Mouse (Mus musculus): ENCODE measurements at regions not wholly inside any gene's neighbourhood (a gene's known extent, or its start where the extent isn't known, plus 50 kb on each side); places are given as distances from the start of the nearest gene placed in this dataset.

DNA sequence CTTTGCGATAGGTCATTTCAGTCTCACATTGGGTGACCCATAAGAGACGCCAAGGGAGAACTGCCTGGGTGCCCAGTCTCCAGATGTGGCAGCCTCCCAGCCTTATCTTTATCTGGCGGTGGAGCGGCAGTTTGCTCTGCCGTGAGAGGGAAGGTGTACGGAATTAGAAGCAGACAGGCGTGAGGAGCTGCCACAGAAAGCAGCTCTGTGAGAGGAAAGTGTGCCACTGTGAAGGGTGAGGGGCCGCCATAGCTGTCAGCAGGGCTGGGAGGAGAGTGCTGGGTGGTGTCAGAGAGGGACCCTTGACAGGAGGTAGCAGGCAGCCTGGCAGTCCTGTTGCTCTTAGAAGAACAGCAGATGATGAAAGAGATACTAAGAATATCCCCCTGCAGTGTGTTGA, 375.0 kb downstream of the Cdh26 start:
- DNase-seq (ENCODE audit: low spot score in 2 of 2), result no peak

- DNase-seq (ENCODE audit: low spot score in 2 of 2), result no peak
Measured at GRCm38 (mm10) chr2:178821552-178821951, 391.2 kb downstream of the Cdh26 start.

- no peak for DNase-seq (ENCODE audit: low spot score in 2 of 2)
Measured at GRCm38 (mm10) chr2:178830313-178830712, 400.0 kb downstream of the Cdh26 start.

- no peak for DNase-seq (ENCODE audit: low spot score in 2 of 2)
Measured at GRCm38 (mm10) chr2:178834986-178835385, 404.7 kb downstream of the Cdh26 start.

DNA sequence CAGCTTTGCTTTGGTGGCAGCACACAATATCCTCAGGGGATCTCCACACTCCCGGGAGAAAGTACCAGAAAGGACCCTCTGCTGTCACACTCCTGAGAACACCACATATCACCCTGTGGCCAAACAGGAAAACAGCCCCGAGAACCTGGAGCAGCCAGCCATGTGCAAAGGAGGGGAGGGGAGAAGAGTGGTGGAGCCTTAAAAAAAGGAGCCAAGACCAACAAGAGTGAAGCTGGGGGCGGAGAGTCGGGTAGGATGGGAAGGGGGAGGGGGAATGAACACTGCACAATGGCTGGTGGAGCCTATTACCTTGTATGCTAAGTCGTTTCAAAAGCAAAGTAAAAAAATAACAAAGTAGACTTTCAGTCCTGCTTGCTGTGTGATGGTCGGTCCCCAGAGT, 408.2 kb downstream of the Cdh26 start:
- no peak for DNase-seq (ENCODE audit: low spot score in 2 of 2)

GRCm38 (mm10) chr2:178840975-178841374, 410.6 kb downstream of the Cdh26 start:
- peak; percentile 34 to 58 for DNase-seq (ENCODE audit: low spot score in 2 of 2)

DNA sequence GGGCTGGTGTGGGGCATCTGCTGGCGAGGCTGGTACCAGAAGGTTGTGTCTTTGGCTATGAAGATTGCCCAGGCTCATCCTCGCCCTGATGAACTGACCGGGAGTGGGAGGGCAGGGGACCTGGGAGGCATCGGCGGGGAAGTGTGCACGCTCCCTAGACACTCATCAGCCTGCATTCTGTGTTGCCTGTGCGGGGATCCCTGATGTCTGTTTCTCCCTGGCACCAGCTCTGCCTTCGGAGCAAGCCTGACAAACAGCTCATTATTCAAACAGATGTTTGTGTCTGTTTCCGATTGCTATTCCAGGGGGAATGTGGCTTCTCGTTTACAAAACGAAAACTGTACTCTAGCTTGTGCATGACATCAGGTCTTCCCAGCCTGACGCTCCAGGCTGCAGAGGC, 412.3 kb downstream of the Cdh26 start:
- DNase-seq (ENCODE audit: low spot score in 2 of 2), result no peak

GRCm38 (mm10) chr2:178843458-178843857, 413.1 kb downstream of the Cdh26 start:
- no peak for DNase-seq (ENCODE audit: low spot score in 2 of 2)

DNA sequence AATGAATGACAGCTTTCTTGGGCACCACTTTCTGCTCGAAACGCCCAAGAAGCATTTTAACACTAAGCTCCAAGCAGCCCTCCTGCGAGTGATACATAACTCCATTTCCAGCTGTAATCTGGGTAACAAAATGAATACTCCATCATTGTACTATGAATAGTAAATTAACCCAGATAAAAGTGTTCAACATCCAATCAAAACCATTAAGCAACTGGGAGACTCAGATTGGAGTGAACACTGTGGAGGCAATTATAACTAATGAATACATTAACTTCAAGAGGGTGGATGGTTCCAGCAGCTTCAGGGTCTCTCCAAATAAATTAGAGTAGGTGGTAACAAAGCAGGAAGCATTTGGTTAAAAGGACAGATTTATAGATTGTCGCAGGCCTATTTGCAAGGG, 414.2 kb downstream of the Cdh26 start:
- no peak for DNase-seq (ENCODE audit: low spot score in 2 of 2)

DNA sequence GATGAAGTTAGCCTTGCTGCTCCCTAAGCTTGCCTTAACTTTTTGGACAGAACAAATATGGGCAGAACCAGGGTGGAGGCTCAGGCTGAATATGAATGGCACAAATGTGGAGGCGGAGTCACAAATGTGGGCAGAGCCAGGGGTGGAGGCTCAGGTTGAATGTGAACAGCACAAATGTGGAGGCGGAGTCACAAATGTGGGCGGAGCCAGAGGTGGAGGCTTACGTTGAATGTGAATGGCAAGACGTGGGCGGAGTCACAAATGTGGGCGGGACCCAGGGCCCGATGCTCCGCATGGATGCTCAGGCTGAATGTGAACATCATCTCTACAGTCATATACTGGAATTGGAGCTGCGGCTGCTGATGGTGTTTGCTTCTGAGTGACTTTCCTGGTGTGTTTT, 420.0 kb downstream of the Cdh26 start:
- DNase-seq (ENCODE audit: low spot score in 2 of 2), result no peak

- no peak for DNase-seq (ENCODE audit: low spot score in 2 of 2)
Measured at GRCm38 (mm10) chr2:178850769-178851168, 420.4 kb downstream of the Cdh26 start.

GRCm38 (mm10) chr2:178854012-178854411, 423.7 kb downstream of the Cdh26 start:
- DNase-seq (ENCODE audit: low spot score in 2 of 2), result no peak

- no peak for DNase-seq (ENCODE audit: low spot score in 2 of 2)
Measured at GRCm38 (mm10) chr2:178854760-178855159, 424.4 kb downstream of the Cdh26 start.

DNA sequence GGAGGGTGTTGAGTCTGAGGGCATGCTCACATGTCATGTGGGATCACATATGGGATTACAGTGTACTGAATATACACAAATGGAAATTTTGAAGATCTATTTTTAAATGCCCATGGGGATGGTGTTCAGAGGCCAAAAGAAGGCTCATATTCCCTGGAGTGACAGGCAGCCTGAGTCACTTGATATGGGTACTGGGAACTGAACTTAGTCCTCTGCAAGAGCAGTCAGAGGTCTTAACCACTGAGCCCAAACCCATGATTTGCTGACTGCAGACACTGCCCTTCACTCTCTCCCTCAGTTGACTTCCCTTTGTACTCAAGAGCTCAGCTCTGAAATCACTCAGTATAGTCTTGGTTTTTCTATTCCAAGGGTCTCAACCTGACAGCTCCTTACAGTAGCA, 432.3 kb downstream of the Cdh26 start:
- DNase-seq (ENCODE audit: low spot score in 2 of 2), result no peak

GRCm38 (mm10) chr2:178867086-178867485, 436.8 kb downstream of the Cdh26 start:
- no peak for DNase-seq (ENCODE audit: low spot score in 2 of 2)

DNA sequence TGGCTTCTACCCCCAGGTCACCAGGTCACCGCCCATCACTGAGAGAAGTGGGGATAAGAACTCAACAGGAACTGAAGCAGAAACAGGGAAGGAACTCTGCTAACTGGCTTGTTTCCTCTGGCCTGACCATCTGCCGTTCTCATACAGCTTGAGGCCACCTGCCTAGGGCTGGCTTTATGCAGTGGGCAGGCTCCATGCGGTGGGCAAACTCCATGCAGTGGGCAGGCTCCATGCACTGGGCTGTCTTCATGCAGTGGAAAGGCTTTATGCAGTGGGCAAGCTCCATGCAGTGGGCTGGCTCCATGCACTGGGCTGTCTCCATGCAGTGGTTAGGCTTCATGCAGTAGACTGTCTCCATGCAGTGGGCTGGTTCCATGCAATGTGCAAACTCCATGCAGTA, 438.8 kb downstream of the Cdh26 start:
- DNase-seq (ENCODE audit: low spot score in 2 of 2), result no peak

DNA sequence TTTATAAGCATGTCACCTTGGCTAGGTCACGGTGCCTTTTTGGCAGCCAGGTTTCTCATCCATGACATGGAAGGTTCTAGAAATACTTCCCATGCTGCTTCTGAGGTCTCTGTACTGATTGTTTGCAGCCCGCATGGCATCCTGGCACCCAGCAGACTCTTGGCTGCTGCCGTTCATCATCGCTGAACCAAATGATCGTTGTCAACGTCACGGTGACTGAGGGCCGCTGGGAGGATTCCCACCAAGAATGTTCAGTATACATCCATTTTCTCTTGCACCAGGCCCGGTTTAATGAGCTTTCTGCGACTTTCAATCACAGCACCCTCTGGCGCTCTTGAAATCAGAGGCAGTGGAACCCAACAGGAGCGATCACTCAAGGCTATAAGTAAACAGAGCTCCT, 448.1 kb downstream of the Cdh26 start:
- no peak for DNase-seq (ENCODE audit: low spot score in 2 of 2)

GRCm38 (mm10) chr2:178885686-178886085, 455.4 kb downstream of the Cdh26 start:
- DNase-seq (ENCODE audit: low spot score in 2 of 2), result no peak

DNA sequence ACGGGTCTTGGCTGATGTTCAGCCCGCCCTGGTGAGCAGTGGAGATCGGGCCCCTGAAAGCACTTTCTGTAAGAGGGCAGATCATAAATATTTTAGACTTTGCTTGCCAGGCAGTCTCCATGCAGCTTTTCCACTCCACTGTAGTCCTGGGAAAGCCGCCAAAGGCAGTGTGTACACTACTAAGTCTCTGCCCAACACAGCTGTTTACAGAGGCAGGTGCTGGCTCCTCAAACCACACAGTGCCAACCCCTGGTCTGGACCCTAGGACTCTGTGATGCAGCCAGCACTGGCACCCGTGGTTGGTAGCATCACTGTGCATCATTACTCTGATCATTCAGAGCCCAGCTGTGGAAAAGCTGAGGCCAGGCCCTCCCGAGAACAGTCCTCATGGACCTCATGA, 458.4 kb downstream of the Cdh26 start:
- DNase-seq (ENCODE audit: low spot score in 2 of 2), result no peak

GRCm38 (mm10) chr2:178902397-178902796, 472.1 kb downstream of the Cdh26 start:
- no peak for DNase-seq (ENCODE audit: low spot score in 2 of 2)

DNA sequence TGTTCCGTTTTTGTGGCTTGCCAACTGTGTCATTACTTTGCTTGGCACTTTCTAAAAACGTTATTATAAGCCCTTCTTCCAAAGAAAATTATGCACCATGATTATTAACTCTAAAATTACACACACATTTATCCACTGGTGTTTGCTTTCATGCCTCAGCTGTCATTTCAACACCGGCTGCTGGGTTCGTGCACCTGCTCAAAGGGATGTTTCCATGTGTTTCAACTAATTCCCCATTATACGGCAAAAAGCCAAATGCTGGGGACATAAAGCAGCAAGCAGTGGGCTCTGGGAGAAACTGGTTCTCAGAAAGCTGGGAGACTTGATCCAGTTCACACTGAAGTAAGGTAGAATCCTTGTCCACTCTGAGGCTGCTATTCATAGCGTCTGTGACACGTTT, 479.0 kb downstream of the Cdh26 start:
- DNase-seq (ENCODE audit: low spot score in 2 of 2), result no peak

GRCm38 (mm10) chr2:178911646-178912045, 481.3 kb downstream of the Cdh26 start:
- no peak for DNase-seq (ENCODE audit: low spot score in 2 of 2)

- DNase-seq (ENCODE audit: low spot score in 2 of 2), result no peak
Measured at GRCm38 (mm10) chr2:178916316-178917033, 486.1 kb downstream of the Cdh26 start.

DNA sequence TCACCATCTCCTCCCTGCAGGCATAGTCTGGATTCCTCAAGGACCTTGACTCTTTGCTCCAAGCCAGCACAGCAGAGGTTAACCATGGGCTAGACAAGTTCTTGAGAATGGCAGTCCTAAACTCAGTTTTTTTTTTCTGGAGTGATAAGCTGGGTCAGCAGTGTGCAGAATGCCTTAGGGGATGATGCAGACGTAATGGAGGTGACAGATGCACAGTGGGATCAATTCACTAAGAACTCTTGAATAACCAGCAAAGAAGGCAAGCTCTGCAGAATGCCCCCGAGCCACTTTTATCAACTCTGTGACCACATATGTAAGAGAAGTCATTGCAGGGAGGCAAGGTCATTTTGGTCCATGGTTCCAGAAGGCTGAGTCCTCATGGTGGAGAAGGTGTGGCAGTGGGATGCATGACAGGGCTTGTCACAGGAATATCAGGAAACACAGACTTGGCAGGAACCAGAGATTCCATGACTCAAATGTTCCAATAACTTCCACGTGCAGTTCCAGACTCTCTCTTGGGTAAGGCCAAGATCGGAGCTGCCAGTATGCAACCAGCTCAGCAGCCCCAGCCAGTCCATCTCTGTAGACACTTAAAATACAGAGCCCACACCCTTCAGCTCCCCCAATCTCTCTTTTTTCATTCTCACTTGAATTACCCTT, 494.3 kb downstream of the Cdh26 start:
- no peak for DNase-seq (ENCODE audit: low spot score in 2 of 2)

All from frontal cortex, postnatal 10 days (tissue).